Mouse (Mus musculus) left cerebral cortex, adult 2 months (tissue): ENCODE data around the gene Ascc2. TPM values are rescaled to one million over a fixed set of nuclear protein-coding genes. Genes with fewer than 3 reads are reported as not detected.
A peak's percentile ranks its signal among the peaks of the same experiment; 100 is the strongest.
"Not testable (repeated sequence)": the region's sequence is repeated elsewhere in the genome, so short reads cannot be mapped to it uniquely, and the experiment has no call there.

Experiments used
- DNase-seq, 2 experiments: peaks; one replicate each; pipeline ENCODE4 v3.0.0; 2021 to 2022; ENCODE audit warnings: low spot score in 2 of 2, mixed read lengths in 1 of 2; ENCODE audit errors: extremely low spot score in 1 of 2
- H3K27ac ChIP-seq: fragments of 200-600 bp; 2 replicates; pipeline ENCODE4 v1.8.1; 2022
- H3K4me3 ChIP-seq: fragments of 200-600 bp; 2 replicates; pipeline ENCODE4 v1.8.1; 2022
- CTCF ChIP-seq: fragments of 200-600 bp; IDR thresholded peaks from 2 replicates; pipeline ENCODE4 v1.8.1; 2022; ENCODE audit warnings: antibody characterized with exemption, mild to moderate bottlenecking, moderate library complexity
- intact Hi-C: fragments of 180-260 bp; cut with DNase I; formaldehyde crosslinking; loops from one replicate; pipeline ENCODE4 v1.15.1; 2025
- total RNA-seq, 2 experiments: library from RNA; stranded (reverse); gene quantifications; 2 replicates each; pipeline ENCODE4 v1.2.3; 2021

Gene Ascc2
- total RNA-seq, 2 experiments from 2014 or later: 18.7 to 21.3 TPM

- intact Hi-C loops: loop anchor here (2.0 kb wide), 1 partner anchor 42 kb away; the partner anchor contains the start of gene Mtmr3
- no peak for DNase-seq
- Histone ChIP-seq H3K27ac (peak overlapping the region; percentile 45), H3K4me3 (peak overlapping the region; percentile 67)
- no peak for TF ChIP-seq CTCF
These were observed 685 bp upstream of the Ascc2 start for GRCm38 (mm10) chr11:4636782-4637342.

DNA sequence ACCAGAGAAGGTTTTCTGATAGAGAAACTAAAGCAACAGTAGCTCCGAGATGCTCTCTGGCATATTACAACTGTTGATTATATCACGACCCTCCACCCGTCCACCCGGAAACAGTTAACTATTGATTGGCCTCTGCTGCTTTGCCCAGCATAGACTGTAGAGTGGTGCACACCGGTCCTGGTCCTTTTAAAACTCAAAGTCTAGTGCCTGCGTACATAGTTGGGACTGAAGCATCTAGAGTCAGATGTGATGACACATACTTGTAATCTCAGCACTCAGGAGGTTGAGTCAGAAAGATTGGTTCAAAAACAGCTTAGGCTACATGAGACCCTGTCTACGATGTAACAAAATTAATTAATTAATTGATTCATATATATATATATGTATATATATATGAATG, 714 bp downstream of the Ascc2 start:
- peak overlapping the region; percentile 82 for H3K27ac ChIP-seq
- DNase-seq: no peak
- no peak for TF ChIP-seq CTCF
- peak overlapping the region; percentile 67 for H3K4me3 ChIP-seq
- intact Hi-C loops: no loop called here

- TF ChIP-seq CTCF: no peak
- intact Hi-C loops: no loop called here
- no peak for DNase-seq
- Histone ChIP-seq H3K27ac (no peak overlapping the region), H3K4me3 (no peak overlapping the region)
These were observed 3.6 kb downstream of the Ascc2 start for GRCm38 (mm10) chr11:4641185-4641584.

- DNase-seq: no peak
- Histone ChIP-seq H3K27ac (no peak overlapping the region), H3K4me3 (no peak overlapping the region)
- intact Hi-C loops: no loop called here
- TF ChIP-seq CTCF: no peak
These were observed 6.2 kb downstream of the Ascc2 start for GRCm38 (mm10) chr11:4643722-4644121.

DNA sequence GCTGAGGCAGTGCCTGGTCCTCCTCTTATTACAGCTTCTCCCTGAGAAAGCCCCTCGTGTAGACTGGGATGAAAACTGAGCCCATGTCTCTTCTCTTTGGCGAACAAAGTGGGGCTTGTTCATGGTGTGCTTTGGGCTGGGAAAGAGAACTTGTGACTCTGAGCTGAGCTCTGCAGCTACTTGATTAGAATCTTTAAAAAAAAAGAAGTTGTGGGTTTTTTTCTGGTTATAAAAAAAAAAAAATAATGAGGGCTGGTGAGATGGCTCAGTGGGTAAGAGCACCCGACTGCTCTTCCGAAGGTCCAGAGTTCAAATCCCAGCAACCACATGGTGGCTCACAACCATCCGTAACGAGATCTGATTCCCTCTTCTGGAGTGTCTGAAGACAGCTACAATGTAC, 7.6 kb downstream of the Ascc2 start:
- intact Hi-C loops, DNase-seq, H3K27ac ChIP-seq, H3K4me3 ChIP-seq: not testable (repeated sequence)

DNA sequence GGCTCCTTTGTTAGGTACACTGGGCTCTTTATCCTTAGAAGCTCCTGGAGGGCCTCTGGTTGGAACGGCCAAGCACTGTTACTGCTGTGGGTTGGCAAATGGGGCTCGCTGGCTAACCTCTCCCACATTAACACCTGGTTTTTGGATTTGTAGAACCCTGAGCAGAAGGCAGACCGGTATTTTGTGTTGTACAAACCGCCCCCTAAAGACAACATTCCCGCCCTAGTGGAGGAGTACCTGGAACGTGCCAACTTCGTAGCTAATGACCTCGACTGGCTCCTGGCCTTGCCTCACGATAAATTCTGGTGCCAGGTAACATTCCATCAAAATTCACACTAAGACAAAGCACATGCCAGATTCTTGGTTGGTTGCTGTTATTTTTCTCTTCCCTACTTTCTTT, 8.9 kb downstream of the Ascc2 start:
- no peak overlapping the region for H3K27ac ChIP-seq
- H3K4me3 ChIP-seq: no peak overlapping the region
- no peak for DNase-seq
- intact Hi-C loops: no loop called here
- TF ChIP-seq CTCF: no peak

DNA sequence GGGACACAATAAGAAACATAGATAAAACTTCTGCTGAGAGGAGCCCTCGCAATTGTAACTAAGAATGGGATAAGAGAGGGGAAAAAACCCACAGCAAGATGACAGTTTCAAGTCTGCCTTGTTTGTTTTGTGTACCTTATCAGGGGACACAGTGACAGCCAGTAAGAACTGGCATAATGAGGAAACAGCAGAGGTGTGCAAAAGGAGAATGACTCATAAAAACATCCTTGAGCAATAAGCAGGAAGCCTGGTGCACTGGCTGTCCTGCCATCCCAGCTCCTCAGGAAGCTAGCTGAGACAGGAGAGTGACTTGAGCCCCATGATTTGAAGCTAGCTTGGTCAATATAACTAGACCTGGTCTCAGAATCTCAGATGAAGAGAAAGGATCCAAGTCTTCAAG, 22.3 kb downstream of the Ascc2 start:
- no peak overlapping the region for H3K4me3 ChIP-seq
- DNase-seq: no peak
- H3K27ac ChIP-seq: no peak overlapping the region
- intact Hi-C loops: no loop called here
- TF ChIP-seq CTCF: no peak

DNA sequence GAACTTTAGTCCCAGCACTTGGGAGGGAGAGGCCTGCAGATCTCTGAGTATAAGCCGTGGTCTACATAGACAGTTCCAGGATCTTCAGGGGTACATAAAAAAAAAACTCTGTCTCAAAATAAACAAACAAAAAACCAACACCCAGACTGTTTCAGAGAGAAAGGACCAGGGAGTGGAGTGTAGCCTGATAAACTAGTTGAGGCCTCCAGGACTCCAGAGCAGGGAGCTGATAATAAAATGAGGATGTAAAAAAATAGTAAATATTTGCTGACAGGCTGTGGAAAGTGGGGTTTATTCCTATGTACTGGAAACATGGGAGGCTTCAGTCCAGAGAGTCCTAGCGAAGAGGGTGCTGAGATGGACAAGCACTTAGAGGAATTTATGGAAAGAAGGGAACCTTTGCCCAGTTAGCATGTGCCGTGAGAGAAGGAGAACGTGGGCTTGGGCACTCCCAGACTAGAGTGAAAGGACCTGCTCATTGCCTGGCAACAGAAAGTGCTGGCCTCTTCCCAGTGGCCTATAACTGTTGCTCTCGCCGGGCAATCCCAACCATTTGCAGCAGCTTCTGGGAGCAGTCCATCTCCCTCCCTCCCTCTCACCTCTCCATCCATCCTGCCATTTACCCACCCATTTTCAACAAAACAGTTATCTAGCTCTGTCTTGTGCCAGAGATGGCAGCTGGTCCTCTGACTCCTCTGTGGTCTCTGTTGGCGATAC, 22.9 kb downstream of the Ascc2 start:
- no peak for DNase-seq
- TF ChIP-seq CTCF: no peak
- intact Hi-C loops: no loop called here
- no peak overlapping the region for H3K4me3 ChIP-seq
- peak overlapping the region; percentile 42; the same call in 1 of the 2 replicates for H3K27ac ChIP-seq

GRCm38 (mm10) chr11:4661324-4661723, 23.8 kb downstream of the Ascc2 start:
- no peak for DNase-seq
- no peak for TF ChIP-seq CTCF
- Histone ChIP-seq H3K4me3 (no peak overlapping the region), H3K27ac (peak overlapping the region; percentile 42)
- intact Hi-C loops: no loop called here

DNA sequence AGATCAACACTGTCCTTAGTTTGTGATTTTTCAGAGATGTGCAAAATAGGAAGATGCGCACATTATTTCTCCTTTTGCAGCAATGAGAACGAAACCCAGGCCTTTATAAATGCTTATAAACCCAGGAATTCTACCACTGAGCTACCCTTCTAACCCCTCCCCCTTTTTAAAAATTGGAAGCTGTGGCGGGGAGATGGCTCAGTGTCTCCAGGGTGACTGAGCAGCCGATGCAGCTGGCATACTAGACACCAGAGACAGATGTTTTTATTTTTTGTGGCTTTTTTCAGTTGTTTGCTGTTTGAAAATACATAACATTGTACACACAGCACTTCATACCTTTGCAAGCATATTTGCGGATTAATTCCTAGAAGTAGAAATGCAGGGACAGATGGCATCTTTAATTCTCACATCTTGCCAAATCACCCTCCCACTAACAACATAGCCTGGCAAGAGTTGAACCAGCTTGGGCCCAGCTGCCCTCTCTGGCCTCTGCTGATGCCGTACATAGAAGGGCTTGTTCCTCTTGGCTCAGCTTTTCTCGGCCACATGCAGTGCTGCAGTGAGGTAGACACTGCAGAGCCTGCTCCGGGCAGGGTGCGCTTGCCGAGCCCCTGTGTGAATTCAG, 24.4 kb downstream of the Ascc2 start:
- DNase-seq: no peak
- Histone ChIP-seq H3K4me3 (no peak overlapping the region), H3K27ac (peak overlapping the region; percentile 42)
- intact Hi-C loops: no loop called here
- TF ChIP-seq CTCF: no peak

DNA sequence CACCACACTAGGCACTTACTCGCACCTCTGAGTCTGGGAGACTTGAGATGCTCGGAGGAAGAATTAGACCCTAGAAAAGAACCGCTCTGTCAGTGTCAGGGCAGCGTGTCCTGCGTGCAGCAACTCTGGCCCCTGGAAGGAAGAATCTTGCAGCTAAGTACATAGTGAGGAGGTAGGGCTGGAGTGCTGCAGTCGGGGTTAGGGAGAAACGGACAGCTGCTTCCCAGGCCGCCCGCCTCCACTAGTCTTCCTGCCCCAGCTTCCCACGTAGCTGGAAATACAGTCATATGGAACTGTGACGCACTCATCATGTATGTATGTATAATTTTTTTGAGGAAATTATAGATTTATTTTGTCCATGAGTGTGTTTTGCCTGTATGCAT, 24.9 kb downstream of the Ascc2 start:
- intact Hi-C loops: no loop called here
- H3K4me3 ChIP-seq: no peak overlapping the region
- DNase-seq: no peak
- no peak overlapping the region; the same call in 1 of the 2 replicates for H3K27ac ChIP-seq
- TF ChIP-seq CTCF: no peak

- intact Hi-C loops: no loop called here
- Histone ChIP-seq H3K4me3 (no peak overlapping the region), H3K27ac (no peak overlapping the region)
- no peak for DNase-seq
- no peak for TF ChIP-seq CTCF
These were observed 34.2 kb downstream of the Ascc2 start for GRCm38 (mm10) chr11:4671736-4672135.
